Mouse (Mus musculus) cerebellum, adult 11 months (tissue): Measurements from ENCODE around the gene Flvcr1.
"Not testable (repeated sequence)": the region's sequence is repeated elsewhere in the genome, so short reads cannot be mapped to it uniquely, and the experiment has no call there.

ENCODE experiments used
- DNase-seq: peaks from one replicate; pipeline ENCODE4 v3.0.0; 2022

The Flvcr1 gene

DNA sequence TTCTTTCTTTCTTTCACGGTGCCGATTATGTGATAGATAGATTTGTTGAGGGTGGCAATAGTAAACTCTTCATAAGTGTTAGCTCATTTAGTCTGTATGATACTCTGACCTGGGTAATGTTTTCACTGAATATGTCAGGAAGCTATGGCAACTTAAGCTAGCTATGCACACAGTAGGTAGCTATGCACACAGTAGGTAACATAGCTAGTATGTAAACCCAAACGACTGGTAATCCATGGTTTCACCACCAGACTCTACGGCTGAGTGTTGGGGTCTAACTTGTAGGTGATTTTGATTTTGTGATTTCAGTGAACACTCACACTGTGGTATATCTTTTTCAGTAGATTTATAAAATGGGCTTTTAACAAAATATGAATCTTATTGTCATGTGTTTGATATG lies 12.0 kb upstream of the Flvcr1 start:
- no peak for DNase-seq

DNA sequence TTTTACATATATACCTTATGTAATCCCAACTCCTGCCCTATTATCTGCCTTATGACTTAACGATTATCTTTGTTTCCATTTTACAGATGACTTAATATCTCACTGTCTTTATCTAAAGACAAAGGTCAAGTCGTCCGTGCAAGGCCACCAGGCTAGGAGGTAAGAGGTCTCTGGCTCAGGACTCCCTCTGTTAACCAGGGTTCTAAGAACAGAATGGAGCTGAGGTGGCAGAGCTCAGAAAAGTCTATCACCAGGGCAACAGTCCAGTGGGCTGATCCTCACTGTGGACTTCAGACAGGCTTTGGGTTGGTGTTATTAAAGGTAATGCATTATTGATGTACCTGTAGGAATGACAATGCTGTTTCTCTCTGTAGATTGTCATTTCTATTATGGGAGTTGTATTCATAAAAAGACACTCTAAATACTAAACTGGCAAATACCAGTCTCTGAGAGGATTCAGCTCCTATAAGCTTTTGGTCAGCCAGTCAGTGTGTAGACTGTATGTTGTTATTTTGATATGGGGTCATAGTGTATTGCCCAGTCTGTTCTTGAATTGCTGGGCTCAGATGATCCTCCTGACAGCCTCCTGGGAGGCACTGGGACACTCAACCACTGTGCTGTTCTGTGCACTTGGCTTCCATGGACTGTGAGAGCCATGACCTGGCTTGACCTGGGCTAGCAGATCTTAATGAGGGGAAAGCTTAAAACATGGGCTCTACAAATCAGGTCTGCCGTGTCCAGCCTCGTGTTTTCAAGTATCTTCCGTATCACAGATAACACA lies 10.8 kb upstream of the Flvcr1 start, which contains the start of gene Spata45:
Gene Spata45 (plus strand): TSS at position 86 of the 781 bp plus-strand sequence.
- DNase-seq = no peak

DNA sequence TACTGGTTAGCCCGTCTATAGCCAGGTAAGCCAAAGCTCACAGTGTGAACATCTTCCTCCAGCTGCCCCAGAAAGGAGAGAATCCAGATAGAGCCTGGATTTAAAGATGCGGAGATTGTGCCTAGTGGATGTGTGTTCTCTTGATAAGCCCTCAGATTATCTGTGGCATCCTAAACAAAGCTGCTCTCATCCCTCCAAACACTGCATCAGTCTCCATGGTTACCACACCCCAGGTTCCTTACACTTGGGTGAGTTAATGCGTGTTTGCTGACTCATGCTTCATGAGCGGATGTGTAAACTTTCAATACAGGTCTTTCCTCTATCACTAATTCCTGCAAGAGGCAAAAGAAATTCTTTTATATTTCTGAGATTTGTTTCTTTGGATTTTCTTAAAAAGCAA lies 9.7 kb upstream of the Flvcr1 start:
- no peak for DNase-seq

- not testable (repeated sequence) for DNase-seq
Measured at GRCm38 (mm10) chr1:191030922-191031425, 5.0 kb upstream of the Flvcr1 start.

- DNase-seq = no peak
Measured at GRCm38 (mm10) chr1:191030182-191030581, 4.2 kb upstream of the Flvcr1 start.

- DNase-seq = peak; percentile 27
Measured at GRCm38 (mm10) chr1:191025016-191026012, 644 bp downstream of the Flvcr1 start.

GRCm38 (mm10) chr1:191023806-191024205 lies 2.2 kb downstream of the Flvcr1 start:
- not testable (repeated sequence) for DNase-seq

DNA sequence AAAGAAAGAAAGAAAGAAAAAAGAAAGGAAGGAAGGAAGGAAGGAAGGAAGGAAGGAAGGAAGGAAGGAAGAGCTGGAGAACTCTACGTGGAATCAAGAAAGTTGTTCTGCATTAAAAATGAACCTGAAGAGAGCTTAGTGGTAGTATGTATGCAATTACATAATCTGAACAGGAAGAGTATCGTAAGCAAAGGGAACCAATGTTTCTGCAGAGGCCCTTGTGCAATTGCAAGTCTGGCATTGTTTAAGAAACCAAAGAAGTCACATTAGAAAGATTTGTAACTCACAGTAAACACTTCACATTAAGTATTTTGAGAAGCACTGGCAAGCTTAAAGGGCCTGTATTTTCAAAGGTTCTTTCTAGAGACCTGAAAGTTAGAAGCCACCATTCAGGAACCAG lies 2.8 kb downstream of the Flvcr1 start:
- DNase-seq = no peak

DNA sequence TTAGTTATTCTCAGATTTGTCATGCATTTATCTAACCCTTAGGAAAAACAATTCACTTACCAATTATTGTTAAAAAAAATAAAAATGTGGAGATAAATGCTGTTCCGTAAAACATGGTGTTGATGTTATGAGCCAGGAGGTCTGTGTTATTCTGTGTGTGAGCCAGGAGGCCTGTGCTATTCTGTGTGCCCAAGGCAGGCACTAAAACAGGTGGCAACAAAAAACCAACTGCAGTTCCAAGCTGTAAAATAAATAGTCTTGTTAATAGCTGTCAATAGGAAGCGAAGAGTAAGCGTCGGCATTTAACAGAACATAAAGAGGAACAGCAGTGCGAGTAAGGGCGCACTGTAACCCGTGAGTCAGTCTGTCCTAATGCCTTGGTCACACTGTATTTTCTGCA lies 4.9 kb downstream of the Flvcr1 start:
- DNase-seq = no peak

GRCm38 (mm10) chr1:191020217-191020924 lies 5.6 kb downstream of the Flvcr1 start:
- no peak for DNase-seq

DNA sequence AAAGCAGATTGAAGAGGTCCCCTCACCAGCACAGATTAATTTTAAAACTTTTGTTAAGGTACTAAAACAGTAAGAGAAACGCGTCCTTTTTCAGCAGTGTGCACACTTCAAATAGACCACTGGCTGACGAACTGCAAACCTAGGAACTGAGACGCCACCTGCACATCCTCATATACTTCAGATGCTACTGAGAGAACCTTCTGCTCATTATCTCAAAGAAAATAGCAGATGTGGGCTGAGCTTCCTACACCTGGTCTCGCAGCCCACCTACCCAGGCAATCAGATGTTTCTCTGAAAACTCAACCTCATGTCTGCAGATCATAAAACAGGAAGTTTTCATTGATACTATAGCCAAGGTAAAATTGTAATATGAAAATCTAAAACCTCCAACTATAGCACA lies 6.2 kb downstream of the Flvcr1 start:
- no peak for DNase-seq

- no peak for DNase-seq
Measured at GRCm38 (mm10) chr1:191014271-191014670, 11.7 kb downstream of the Flvcr1 start.

DNA sequence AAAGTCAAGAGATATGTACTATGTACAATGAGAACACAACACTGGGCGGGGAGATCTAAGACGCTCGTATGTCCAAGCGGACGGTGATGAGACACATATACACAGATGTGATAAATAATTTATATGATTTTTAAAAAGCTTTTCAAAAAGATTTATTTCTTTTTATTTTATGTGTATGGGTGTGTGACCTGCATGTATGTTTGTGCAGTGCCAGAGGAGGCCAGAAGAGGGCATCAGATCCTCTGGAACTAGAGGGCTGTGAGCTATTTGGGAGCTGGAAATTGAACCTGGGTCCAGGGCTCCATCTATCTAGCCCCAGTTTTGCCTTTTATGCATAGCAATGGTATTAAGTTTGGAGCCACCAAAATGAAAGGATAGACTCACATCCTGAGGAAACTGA lies 17.3 kb downstream of the Flvcr1 start:
- no peak for DNase-seq

DNA sequence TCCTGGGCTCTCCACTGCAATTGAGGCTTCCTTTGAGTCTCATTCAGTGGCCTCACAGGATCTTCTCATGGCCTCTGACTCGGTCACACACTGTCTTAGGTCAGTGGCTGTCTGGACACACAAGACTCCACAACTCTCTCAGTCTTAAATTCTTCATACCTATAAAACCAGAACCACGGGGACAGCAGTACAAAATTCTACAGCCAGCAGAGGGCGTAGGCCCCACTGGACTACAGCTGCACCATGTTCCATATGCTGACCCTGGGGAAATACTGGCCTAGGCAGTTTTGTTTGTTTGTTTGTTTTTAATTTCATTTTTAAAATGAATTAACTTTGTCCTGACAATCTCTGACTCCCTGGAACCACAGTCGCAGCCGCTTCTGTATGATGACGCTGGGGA lies 23.8 kb downstream of the Flvcr1 start:
- no peak for DNase-seq

GRCm38 (mm10) chr1:191000686-191001085 lies 25.3 kb downstream of the Flvcr1 start:
- peak; percentile 8 for DNase-seq

- DNase-seq = no peak
Measured at GRCm38 (mm10) chr1:190998027-190998426, 27.9 kb downstream of the Flvcr1 start.

- DNase-seq = no peak
Measured at GRCm38 (mm10) chr1:190996346-190996877, 29.5 kb downstream of the Flvcr1 start.

DNA sequence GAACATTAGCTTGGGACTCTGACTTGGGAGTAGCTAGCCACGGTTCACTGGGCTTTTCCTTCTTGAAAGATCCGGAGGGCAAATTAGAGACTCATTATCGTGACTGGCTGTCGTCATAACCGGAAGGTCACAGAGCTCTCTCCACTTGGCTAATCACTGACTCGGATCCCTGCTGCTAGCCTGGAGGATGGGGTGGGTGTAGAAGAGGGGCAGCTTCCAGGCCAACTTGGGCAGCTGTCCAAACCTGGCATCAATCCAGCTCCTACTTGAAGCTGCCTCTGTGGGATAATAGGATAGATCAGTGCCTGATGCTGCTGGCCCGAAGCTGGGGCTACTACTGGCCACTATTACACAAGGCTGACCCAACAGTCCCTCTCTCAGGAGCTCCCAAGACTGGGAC lies 30.4 kb downstream of the Flvcr1 start:
- peak; percentile 13 for DNase-seq

DNA sequence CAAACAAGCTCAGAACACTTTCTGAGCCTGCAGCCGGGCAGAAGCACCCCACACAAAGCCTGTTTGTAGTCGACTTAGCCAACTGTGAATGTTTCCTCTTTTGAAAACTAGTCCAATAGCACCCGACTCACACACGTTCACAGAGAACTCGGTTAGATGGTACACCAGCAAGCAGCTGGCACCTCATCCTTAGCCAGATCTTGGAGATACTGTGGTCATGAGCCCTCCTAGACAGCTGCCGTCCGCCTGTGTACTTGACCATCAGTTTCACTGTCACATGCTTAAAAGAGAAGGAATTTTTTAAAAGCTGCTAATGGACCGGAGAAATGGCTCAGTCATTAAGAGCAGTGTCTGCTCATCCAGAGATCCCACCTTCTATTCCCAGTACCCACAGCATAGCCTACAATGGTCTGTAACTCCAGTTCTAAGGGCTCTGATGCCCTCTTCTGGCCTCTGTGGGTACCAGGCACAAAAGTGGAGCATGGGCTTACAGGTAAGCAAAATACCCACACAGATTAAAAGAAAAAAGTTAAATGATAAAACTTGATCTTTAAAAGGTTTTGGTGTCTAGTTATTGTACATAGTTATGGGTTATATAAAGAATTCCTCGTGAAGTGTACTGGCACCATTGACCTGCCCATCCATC lies 36.4 kb downstream of the Flvcr1 start:
- DNase-seq = no peak

GRCm38 (mm10) chr1:190981412-190981811 lies 44.5 kb downstream of the Flvcr1 start:
- DNase-seq = no peak

DNA sequence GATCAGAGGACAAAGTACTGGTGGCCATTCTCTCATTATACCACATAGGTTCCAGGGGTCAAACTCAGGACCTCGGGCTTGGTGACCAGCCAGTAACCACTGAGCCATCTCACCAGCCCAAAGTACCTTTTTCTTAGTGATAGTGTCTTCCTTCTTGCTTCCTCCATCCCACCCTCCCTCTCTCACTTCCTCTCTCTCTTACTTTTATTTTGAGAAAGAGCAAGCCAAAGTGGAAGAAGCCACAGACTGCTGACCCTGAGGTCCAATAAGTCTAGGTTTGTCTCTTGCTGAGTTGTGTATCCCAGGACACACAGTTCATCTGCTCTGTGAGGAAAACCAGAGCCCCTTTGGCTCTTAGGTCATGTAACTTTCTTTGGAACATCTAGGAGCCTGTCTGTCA lies 45.5 kb downstream of the Flvcr1 start:
- no peak for DNase-seq

GRCm38 (mm10) chr1:190979100-190979563 lies 46.8 kb downstream of the Flvcr1 start, which contains the start of gene Vash2:
Gene Vash2, minus strand, starts transcription at chr1:190979296.
- DNase-seq = peak; percentile 22
